ENCODE assay signal across 19 mouse cellular contexts in the genomic region with DNA sequence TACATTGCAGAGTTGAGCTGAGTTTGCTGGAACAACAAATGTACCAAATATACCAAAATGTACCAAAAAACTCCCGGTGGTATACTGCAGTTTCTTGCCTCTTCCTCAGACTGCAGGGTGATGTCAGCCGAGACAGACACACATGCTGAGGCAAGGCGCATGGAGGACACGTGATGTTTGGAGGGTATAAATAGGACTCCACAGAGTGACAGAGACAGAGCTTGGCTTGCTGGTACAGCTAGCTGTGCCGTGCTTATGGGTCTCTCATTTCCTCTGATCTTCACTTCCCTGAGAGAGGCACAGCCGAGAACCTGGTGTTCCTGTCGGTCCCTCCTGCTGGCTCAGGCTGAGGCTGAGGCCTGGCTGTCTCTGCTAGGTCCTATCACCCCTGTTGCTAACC. TPM values are rescaled to one million over a fixed set of nuclear protein-coding genes. Genes with fewer than 3 reads are reported as not detected.
DNase-seq lines count a peak whose midpoint lies in the region; ATAC-seq and TF ChIP-seq lines count a peak whose summit lies in the region.
"Had no signal": no experiment of that assay in that cellular context is flagged by ENCODE, and none has a peak within 500 bp of the region (broad histone marks: within the 10 kb centered on the region; RNA-seq: fewer than 3 reads in every experiment).

No protein-coding gene starts in this region.

- DNase-seq in cerebellum, adult 9-11 months: peak; percentile 24
- DNase-seq in heart, adult 8-10 months (ENCODE audit: low spot score): peak; percentile 36
- no peak for DNase-seq in heart, postnatal 14 days
- DNase-seq: adrenal gland, postnatal 25 days; cerebellum, postnatal 14 days; gastrocnemius, postnatal 36 days; kidney, adult 18-20 months; kidney, postnatal 10 days; lung, adult 2 months; lung, postnatal 36 days had no signal

- H3K9ac ChIP-seq in heart, embryonic 16.5 days (ENCODE audit: low read length): no peak overlapping the region
- no peak overlapping the region for H3K9ac ChIP-seq in kidney, embryonic 15.5 days
- H3K9ac ChIP-seq: limb, embryonic 12.5 days; liver, embryonic 12.5 days had no signal

- H3K4me3 ChIP-seq in bone marrow macrophage, adult 2 months (ENCODE audit: insufficient read depth, low read length): no peak overlapping the region
- no peak overlapping the region for H3K4me3 ChIP-seq in heart, embryonic 16.5 days (ENCODE audit: low read length)
- no peak overlapping the region for H3K4me3 ChIP-seq in kidney, embryonic 15.5 days (replicated peaks)
- H3K4me3 ChIP-seq: limb, embryonic 12.5 days; liver, embryonic 12.5 days had no signal

- no peaks in the 10 kb centered on the region for H3K9me3 ChIP-seq in heart, embryonic 16.5 days (replicated peaks; ENCODE audit: control insufficient read depth, low read length)
- no peaks in the 10 kb centered on the region for H3K9me3 ChIP-seq in kidney, embryonic 15.5 days (replicated peaks)
- H3K9me3 ChIP-seq: embryonic facial prominence, embryonic 10.5 days; limb, embryonic 12.5 days; liver, embryonic 12.5 days had no signal

- peak overlapping the region; percentile 67 for H3K27ac ChIP-seq in bone marrow macrophage, adult 2 months (ENCODE audit: insufficient read depth, low read depth, low read length)
- 0 out of 2 replicates have a peak overlapping the region, but pooled peaks have one; percentile 1 for H3K27ac ChIP-seq in heart, embryonic 16.5 days (ENCODE audit: low read length)
- no peak overlapping the region for H3K27ac ChIP-seq in kidney, embryonic 15.5 days
- H3K27ac ChIP-seq: embryonic facial prominence, embryonic 10.5 days; limb, embryonic 12.5 days; liver, embryonic 12.5 days had no signal

- H3K4me2 ChIP-seq in heart, embryonic 16.5 days (ENCODE audit: low read depth, low read length): peak overlapping the region; percentile 29; the same call in 1 of the 2 replicates
- H3K4me2 ChIP-seq in kidney, embryonic 15.5 days: no peak overlapping the region
- H3K4me2 ChIP-seq: limb, embryonic 12.5 days; liver, embryonic 12.5 days had no signal

- peaks cover 40% of the 10 kb centered on the region for H3K4me1 ChIP-seq in bone marrow macrophage, adult 2 months (ENCODE audit: control insufficient read depth, insufficient read depth, low read length)
- H3K4me1 ChIP-seq in heart, embryonic 16.5 days (ENCODE audit: control insufficient read depth, insufficient read depth, low read length): peaks cover 12% of the 10 kb centered on the region
- H3K4me1 ChIP-seq in kidney, embryonic 15.5 days: peaks cover 19% of the 10 kb centered on the region

- no peak for TF ChIP-seq POLR2A in bone marrow macrophage, adult 2 months (IDR thresholded peaks at IDR 0.05; ENCODE audit: borderline replicate concordance, low read depth, low read length)

- H3K27me3 ChIP-seq in heart, embryonic 16.5 days (ENCODE audit: control insufficient read depth, insufficient read depth, low read length): no peaks in the 10 kb centered on the region
- no peaks in the 10 kb centered on the region for H3K27me3 ChIP-seq in kidney, embryonic 15.5 days

- no peaks in the 10 kb centered on the region for H3K36me3 ChIP-seq in heart, embryonic 16.5 days (ENCODE audit: control insufficient read depth, insufficient read depth)
- H3K36me3 ChIP-seq in kidney, embryonic 15.5 days: no peaks in the 10 kb centered on the region; the same call in 1 of the 2 replicates
- H3K36me3 ChIP-seq: embryonic facial prominence, embryonic 10.5 days; limb, embryonic 12.5 days; liver, embryonic 12.5 days had no signal

- WGBS in heart, embryonic 16.5 days: 61% methylated on average over 7 of the region's 7 CpGs
- WGBS in kidney, embryonic 15.5 days: 80% methylated on average over 7 of the region's 7 CpGs

- intact Hi-C loops in heart, postnatal 14 days (cut with DNase I): loop anchor here (5.0 kb wide), 1 partner anchor 50 kb away; a partner anchor contains a TSS

- no peak for ATAC-seq in cerebellum, adult (ENCODE audit: insufficient number of reproducible peaks, low FRiP score, low TSS enrichment)
- ATAC-seq in heart, embryonic 16.5 days (replicated peaks; ENCODE audit: extremely low read depth, insufficient read depth, low FRiP score): no peak
- no peak for ATAC-seq in kidney, embryonic 15.5 days (replicated peaks; ENCODE audit: low FRiP score)
- ATAC-seq: liver, embryonic 12.5 days; midbrain, embryonic 16.5 days had no signal

- no peak for TF ChIP-seq CTCF in bone marrow macrophage, adult 2 months (IDR thresholded peaks at IDR 0.05; ENCODE audit: low read depth, low read length)

RNA-seq across cellular contexts. Expression of a gene that starts 2.5 kb away (rescaled TPM):
- 1 to 10 TPM in 1 of 4 experiments, under 1 TPM in 3; 0.41 to 1.5 (median 0.84) TPM for total RNA-seq in heart, adult 8-10 months (2022)
- total RNA-seq in heart, postnatal 14 days (2021): 1 to 10 TPM; 2.7 to 2.9 TPM
- 21.4 and 25.8 TPM in 2 replicates for polyA plus RNA-seq in bone marrow macrophage, adult 2 months (2012; ENCODE audit: insufficient read depth, insufficient read length, missing spikeins)
- 6.9 and 8.1 TPM in 2 replicates for polyA plus RNA-seq in heart, embryonic 16.5 days (2015; fragmentation: Nextera tagmentation; extraction: Ambion mirVana)
- 8.6 and 9.9 TPM in 2 replicates for polyA plus RNA-seq in kidney, embryonic 15.5 days (2015; fragmentation: Nextera tagmentation; extraction: Ambion mirVana)

RNA-seq across cellular contexts. Expression of a gene that starts 2.8 kb away (rescaled TPM):
- under 1 TPM in 1 of 4 experiments, not detected in 3; 0.44 TPM for total RNA-seq in heart, adult 8-10 months (2022)
- total RNA-seq in heart, postnatal 14 days (2021): under 1 TPM; 0.22 to 0.43 TPM
- polyA plus RNA-seq in bone marrow macrophage, adult 2 months (2012; ENCODE audit: insufficient read depth, insufficient read length, missing spikeins): 0.55 and 1.0 TPM in 2 replicates
- polyA plus RNA-seq in heart, embryonic 16.5 days (2015; fragmentation: Nextera tagmentation; extraction: Ambion mirVana): 0.29 and 0.47 TPM in 2 replicates
- polyA plus RNA-seq in kidney, embryonic 15.5 days (2015; fragmentation: Nextera tagmentation; extraction: Ambion mirVana): 0.59 and 0.61 TPM in 2 replicates
- polyA plus RNA-seq: liver, embryonic 12.5 days had no signal

RNA-seq across cellular contexts. Expression of a gene that starts 8.8 kb away (rescaled TPM):
- 1 to 10 TPM; 4.7 to 8.7 (median 7.4) TPM for total RNA-seq in heart, adult 8-10 months (2022)
- total RNA-seq in heart, postnatal 14 days (2021): 10 to 100 TPM in 1 of 2 experiments, 1 to 10 TPM in 1; 7.0 to 14.1 TPM
- 0.49 and 1.7 TPM in 2 replicates for polyA plus RNA-seq in bone marrow macrophage, adult 2 months (2012; ENCODE audit: insufficient read depth, insufficient read length, missing spikeins)
- 7.0 and 8.0 TPM in 2 replicates for polyA plus RNA-seq in heart, embryonic 16.5 days (2015; fragmentation: Nextera tagmentation; extraction: Ambion mirVana)
- 33.3 and 36.5 TPM in 2 replicates for polyA plus RNA-seq in kidney, embryonic 15.5 days (2015; fragmentation: Nextera tagmentation; extraction: Ambion mirVana)
- total RNA-seq: megakaryocyte-erythroid progenitor cell, adult 5-6 weeks had no signal

RNA-seq across cellular contexts. Expression of a gene that starts 25.8 kb away (rescaled TPM):
- 10 to 100 TPM; 28.6 to 34.0 (median 32.5) TPM for total RNA-seq in heart, adult 8-10 months (2022)
- 10 to 100 TPM; 22.0 to 23.0 TPM for total RNA-seq in heart, postnatal 14 days (2021)
- 32.8 and 39.9 TPM in 2 replicates for polyA plus RNA-seq in bone marrow macrophage, adult 2 months (2012; ENCODE audit: insufficient read depth, insufficient read length, missing spikeins)
- polyA plus RNA-seq in heart, embryonic 16.5 days (2015; fragmentation: Nextera tagmentation; extraction: Ambion mirVana): 62.0 and 67.1 TPM in 2 replicates
- 94.7 and 95.7 TPM in 2 replicates for polyA plus RNA-seq in kidney, embryonic 15.5 days (2015; fragmentation: Nextera tagmentation; extraction: Ambion mirVana)

RNA-seq across cellular contexts. Expression of a gene that starts 31.9 kb away (rescaled TPM):
- total RNA-seq in heart, adult 8-10 months (2022): 1 to 10 TPM in 1 of 4 experiments, under 1 TPM in 3; 0.46 to 1.9 (median 0.76) TPM
- 1 to 10 TPM; 1.4 to 1.8 TPM for total RNA-seq in heart, postnatal 14 days (2021)
- 1.2 TPM in 1 of 2 replicates, not detected in the other for polyA plus RNA-seq in bone marrow macrophage, adult 2 months (2012; ENCODE audit: insufficient read depth, insufficient read length, missing spikeins)
- 9.2 and 10.0 TPM in 2 replicates for polyA plus RNA-seq in heart, embryonic 16.5 days (2015; fragmentation: Nextera tagmentation; extraction: Ambion mirVana)
- polyA plus RNA-seq in kidney, embryonic 15.5 days (2015; fragmentation: Nextera tagmentation; extraction: Ambion mirVana): 88.2 and 97.7 TPM in 2 replicates
- total RNA-seq: megakaryocyte-erythroid progenitor cell, adult 5-6 weeks had no signal

Comparison
In these comparisons a context has a peak if more than half of its experiments do, and no peak if none do; other contexts are left out.
1. DNase-seq: peak in cerebellum, adult 9-11 months (single experiment) and heart, adult 8-10 months (single experiment); none in heart, postnatal 14 days (0 of 2).